Mouse (Mus musculus) myocyte (in vitro differentiated cells): ENCODE data around the gene Abhd17c. TPM values are rescaled to one million over a fixed set of nuclear protein-coding genes. Genes with fewer than 3 reads are reported as not detected.

ENCODE experiments used
- H3K27me3 ChIP-seq: one replicate; pipeline ENCODE4 v1.6.1; 2011; ENCODE audit not compliant: control insufficient read depth, insufficient read depth, insufficient read length
- H3K36me3 ChIP-seq: one replicate; pipeline ENCODE4 v1.6.1; 2011; ENCODE audit not compliant: control insufficient read depth, insufficient read depth
- H3K4me2 ChIP-seq: one replicate; pipeline ENCODE4 v1.6.1; 2011; ENCODE audit warnings: low read depth, control low read depth
- H3K4me3 ChIP-seq: one replicate; pipeline ENCODE4 v1.5.1; 2011; ENCODE audit warnings: mild to moderate bottlenecking, control low read depth, moderate library complexity
- H3K79me2 ChIP-seq: one replicate; pipeline ENCODE4 v1.6.1; 2011; ENCODE audit not compliant: control insufficient read depth, insufficient read depth
- H3ac ChIP-seq: one replicate; pipeline ENCODE4 v1.6.1; 2011; ENCODE audit not compliant: control insufficient read depth, insufficient read length
- CEBPB ChIP-seq: IDR thresholded peaks from 2 replicates; pipeline ENCODE4 v1.6.1; 2011; ENCODE audit warnings: mild to moderate bottlenecking, moderate library complexity; ENCODE audit not compliant: poor library complexity, insufficient read depth, severe bottlenecking
- E2F4 ChIP-seq: IDR thresholded peaks from one replicate; pipeline ENCODE4 v1.6.1; 2011; ENCODE audit warnings: mild to moderate bottlenecking, control low read depth, moderate library complexity; ENCODE audit not compliant: insufficient read depth
- MAX ChIP-seq: IDR thresholded peaks from one replicate; pipeline ENCODE4 v1.6.1; 2011; ENCODE audit warnings: low read depth, mild to moderate bottlenecking, control low read depth
- MYOD1 ChIP-seq, 3 experiments: IDR thresholded peaks; one replicate each; pipeline ENCODE4 v1.6.1; 2011; ENCODE audit warnings: control low read depth in 2 of 3, low read depth in 2 of 3, mild to moderate bottlenecking in 2 of 3, moderate library complexity in 1 of 3; ENCODE audit not compliant: insufficient read length in 2 of 3, control insufficient read depth in 1 of 3
- MYOG ChIP-seq, 3 experiments: IDR thresholded peaks; one replicate each; pipeline ENCODE4 v1.6.1; 2011; ENCODE audit warnings: control low read depth in 2 of 3, low read depth in 2 of 3, mild to moderate bottlenecking in 2 of 3; ENCODE audit not compliant: insufficient read length in 2 of 3, control insufficient read depth in 1 of 3, insufficient read depth in 1 of 3
- POLR2A ChIP-seq: IDR thresholded peaks from one replicate; pipeline ENCODE4 v1.6.1; 2011; ENCODE audit warnings: low read depth, mild to moderate bottlenecking, control low read depth, moderate library complexity; ENCODE audit not compliant: insufficient read length
- POLR2AphosphoS2 ChIP-seq: IDR thresholded peaks from one replicate; pipeline ENCODE4 v1.6.1; 2011; ENCODE audit warnings: low read depth, control low read depth; ENCODE audit not compliant: insufficient read length
- REST ChIP-seq: IDR thresholded peaks from one replicate; pipeline ENCODE4 v1.6.1; 2011; ENCODE audit warnings: mild to moderate bottlenecking, control low read depth, moderate library complexity; ENCODE audit not compliant: insufficient read depth, insufficient read length
- SRF ChIP-seq: IDR thresholded peaks from one replicate; pipeline ENCODE4 v1.6.1; 2011; ENCODE audit warnings: low read depth; ENCODE audit not compliant: control insufficient read depth, insufficient read length
- TCF12 ChIP-seq: IDR thresholded peaks from one replicate; pipeline ENCODE4 v1.6.1; 2011; ENCODE audit warnings: mild to moderate bottlenecking, control low read depth; ENCODE audit not compliant: poor library complexity, insufficient read depth, severe bottlenecking
- TCF3 ChIP-seq: IDR thresholded peaks from one replicate; pipeline ENCODE4 v1.6.1; 2011; ENCODE audit warnings: low read depth, control low read depth; ENCODE audit not compliant: insufficient read length
- USF1 ChIP-seq: IDR thresholded peaks from one replicate; pipeline ENCODE4 v1.6.1; 2011; ENCODE audit warnings: low read depth, mild to moderate bottlenecking, control low read depth, moderate library complexity
- polyA plus RNA-seq: library from polyadenylated mRNA; unstranded; fragments of >200 nt; fragmentation: generic; extraction: Trizol; gene quantifications from one replicate; pipeline ENCODE4 v1.2.1, GENCODE M21; 2012; ENCODE audit warnings: missing spikeins

The Abhd17c gene
- polyA plus RNA-seq, 1 experiment: 32.4 TPM

DNA sequence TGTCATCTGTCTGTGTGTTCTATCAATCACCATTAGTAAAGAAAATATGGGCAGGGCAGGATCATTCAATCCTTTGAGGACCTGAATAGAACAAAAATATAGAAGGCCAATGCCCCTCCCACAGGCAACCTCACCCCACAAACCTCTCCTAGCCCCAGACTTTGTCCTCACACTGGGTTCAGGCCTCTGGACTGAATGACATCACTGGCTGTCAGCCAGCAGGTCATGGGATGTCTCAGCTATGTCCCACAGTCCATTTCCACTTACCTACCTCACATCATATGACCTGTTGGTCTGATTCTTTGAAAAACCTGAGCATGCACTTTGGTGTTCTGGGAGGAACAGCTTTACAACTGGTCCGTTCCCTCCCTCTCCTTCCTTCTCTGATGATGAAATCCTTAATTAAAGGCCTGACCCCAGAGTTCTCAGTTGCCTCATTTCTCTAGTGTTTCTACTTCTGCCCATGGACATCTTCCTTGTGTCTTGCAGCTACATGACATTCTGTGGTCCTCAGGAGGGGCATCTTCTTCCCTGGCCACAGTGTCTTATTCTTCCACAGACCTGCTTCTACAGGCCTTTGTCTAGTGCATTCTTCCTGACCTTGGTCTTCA is 19.6 kb upstream of the Abhd17c start:
- H3K4me3 ChIP-seq: no peak overlapping the region
- H3K27me3 ChIP-seq: no peaks in the 10 kb centered on the region
- no peak overlapping the region for H3ac ChIP-seq
- no peak for TF ChIP-seq MYOG (IDR thresholded peaks at IDR 0.05; ENCODE audit: control insufficient read depth in 1 of 3, insufficient read depth in 1 of 3, insufficient read length in 2 of 3, low read depth in 2 of 3)
- TF ChIP-seq E2F4: no peak
- TF ChIP-seq TCF3: no peak
- TF ChIP-seq POLR2A: no peak
- H3K4me2 ChIP-seq: no peak overlapping the region
- H3K36me3 ChIP-seq: no peaks in the 10 kb centered on the region
- H3K79me2 ChIP-seq: no peaks in the 10 kb centered on the region

DNA sequence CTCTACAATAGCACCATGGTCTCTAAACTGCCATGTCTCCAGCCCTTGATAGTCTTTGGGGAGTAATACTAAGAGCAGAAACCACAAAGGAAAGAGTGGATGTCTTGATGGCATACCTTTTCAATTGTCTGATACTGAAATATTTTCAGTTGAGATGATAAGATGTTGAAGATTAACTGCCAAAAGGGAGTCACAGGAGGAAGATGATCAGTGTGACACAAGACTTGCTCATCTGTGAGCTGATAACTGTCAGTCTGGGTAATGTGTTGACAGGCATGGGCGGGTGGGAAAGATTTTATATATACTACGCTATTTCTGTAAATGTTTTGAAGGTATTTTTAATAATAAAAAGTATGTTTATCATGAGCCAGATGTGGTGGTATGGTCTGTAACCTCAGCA is 16.7 kb upstream of the Abhd17c start:
- Histone ChIP-seq H3K79me2 (no peaks in the 10 kb centered on the region), H3K27me3 (no peaks in the 10 kb centered on the region), H3ac (no peak overlapping the region), H3K36me3 (no peaks in the 10 kb centered on the region), H3K4me3 (no peak overlapping the region), H3K4me2 (no peak overlapping the region)
- TF ChIP-seq MYOG (IDR thresholded peaks at IDR 0.05; ENCODE audit: control insufficient read depth in 1 of 3, insufficient read depth in 1 of 3, insufficient read length in 2 of 3, low read depth in 2 of 3) (no peak), USF1 (no peak), MYOD1 (IDR thresholded peaks at IDR 0.05; ENCODE audit: control insufficient read depth in 1 of 3, insufficient read length in 2 of 3, low read depth in 2 of 3) (no peak), CEBPB (no peak), SRF (no peak), MAX (no peak), TCF12 (no peak), REST (no peak), E2F4 (no peak), POLR2A (no peak), TCF3 (no peak), POLR2AphosphoS2 (no peak)

DNA sequence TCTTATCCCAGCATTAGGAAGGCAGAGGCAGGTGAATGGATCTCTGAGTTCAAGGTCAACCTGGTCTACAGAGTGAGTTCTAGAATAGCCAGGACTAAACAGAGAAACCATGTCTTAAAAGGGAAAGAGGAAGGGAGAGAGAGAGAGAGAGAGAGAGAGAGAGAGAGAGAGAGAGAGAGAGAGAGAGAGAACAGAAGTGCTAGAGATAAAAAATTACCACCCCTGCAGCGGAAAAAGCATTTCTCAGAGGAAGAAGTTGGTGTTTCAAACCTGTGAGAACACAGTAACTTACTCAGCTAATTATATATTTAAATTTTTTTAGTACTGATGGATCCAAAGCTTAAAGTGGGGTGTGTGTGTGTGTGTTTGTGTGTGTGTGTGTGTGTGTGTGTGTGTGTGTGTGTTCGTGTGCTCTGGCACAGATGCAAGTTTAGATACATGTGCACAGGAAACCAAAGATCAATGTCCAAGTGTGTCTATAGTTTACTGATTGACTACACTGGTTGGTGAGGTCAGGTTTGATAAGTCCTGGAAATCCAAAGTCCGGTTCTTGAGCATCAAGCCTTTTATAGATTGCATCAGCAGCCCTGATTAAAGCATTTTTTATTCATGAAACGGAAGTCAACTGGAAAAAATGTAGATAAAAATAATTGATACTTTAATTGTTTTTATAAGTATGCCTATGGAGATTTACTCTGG is 15.2 kb upstream of the Abhd17c start:
- no peak overlapping the region for H3ac ChIP-seq
- H3K4me2 ChIP-seq: no peak overlapping the region
- H3K4me3 ChIP-seq: no peak overlapping the region
- no peaks in the 10 kb centered on the region for H3K79me2 ChIP-seq
- H3K36me3 ChIP-seq: no peaks in the 10 kb centered on the region
- no peaks in the 10 kb centered on the region for H3K27me3 ChIP-seq
- no peak for TF ChIP-seq CEBPB
- TF ChIP-seq MAX: no peak
- TF ChIP-seq MYOG (IDR thresholded peaks at IDR 0.05; ENCODE audit: control insufficient read depth in 1 of 3, insufficient read depth in 1 of 3, insufficient read length in 2 of 3, low read depth in 2 of 3): no peak

DNA sequence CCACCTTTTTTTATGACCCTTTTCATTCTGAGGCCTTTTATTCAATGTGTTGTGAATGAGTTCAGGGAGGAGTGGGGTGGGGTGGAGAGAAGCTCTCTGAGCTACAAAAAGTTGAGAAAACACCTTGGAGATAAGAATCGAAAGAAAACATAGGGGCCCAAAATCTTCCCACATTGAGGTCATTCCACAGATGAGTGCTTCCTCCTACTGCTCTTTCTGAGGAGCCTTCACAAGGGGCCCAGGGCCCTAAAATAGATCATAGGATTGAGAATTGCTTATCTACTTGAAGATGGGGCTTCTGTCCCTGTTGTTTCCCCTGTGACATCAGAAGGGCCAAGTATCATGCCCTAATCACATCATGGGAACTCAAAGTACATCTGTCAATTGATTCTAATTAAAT is 14.3 kb upstream of the Abhd17c start:
- Histone ChIP-seq H3K79me2 (no peaks in the 10 kb centered on the region), H3K4me3 (no peak overlapping the region), H3K27me3 (no peaks in the 10 kb centered on the region), H3ac (no peak overlapping the region), H3K4me2 (no peak overlapping the region), H3K36me3 (no peaks in the 10 kb centered on the region)
- TF ChIP-seq MYOG (IDR thresholded peaks at IDR 0.05; ENCODE audit: control insufficient read depth in 1 of 3, insufficient read depth in 1 of 3, insufficient read length in 2 of 3, low read depth in 2 of 3): no peak
- TF ChIP-seq E2F4: no peak
- no peak for TF ChIP-seq POLR2AphosphoS2
- no peak for TF ChIP-seq REST
- no peak for TF ChIP-seq TCF12
- TF ChIP-seq MAX: no peak
- no peak for TF ChIP-seq POLR2A
- TF ChIP-seq TCF3: no peak
- no peak for TF ChIP-seq USF1
- TF ChIP-seq SRF: no peak
- TF ChIP-seq CEBPB: no peak
- no peak for TF ChIP-seq MYOD1 (IDR thresholded peaks at IDR 0.05; ENCODE audit: control insufficient read depth in 1 of 3, insufficient read length in 2 of 3, low read depth in 2 of 3)

DNA sequence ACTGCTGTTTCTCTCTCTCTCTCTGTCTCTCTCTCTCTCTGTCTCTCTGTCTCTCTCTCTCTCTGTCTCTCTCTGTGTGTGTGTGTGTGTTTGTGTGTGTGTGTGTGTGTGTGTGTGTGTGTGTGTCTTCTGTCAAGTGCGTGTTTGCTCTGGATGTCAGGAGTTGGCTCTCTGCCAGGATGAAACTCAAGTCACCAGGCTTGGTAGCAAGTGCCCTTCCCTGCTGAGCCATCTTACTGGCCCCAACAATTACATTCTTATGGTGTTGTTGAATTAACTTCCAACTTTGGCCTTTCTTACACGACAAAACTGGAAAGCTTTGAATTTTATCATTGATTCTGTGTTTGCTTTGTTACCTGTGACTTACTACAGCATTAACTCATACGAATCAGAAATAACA is 13.6 kb upstream of the Abhd17c start:
- H3K4me3 ChIP-seq: no peak overlapping the region
- H3ac ChIP-seq: no peak overlapping the region
- H3K79me2 ChIP-seq: no peaks in the 10 kb centered on the region
- H3K4me2 ChIP-seq: no peak overlapping the region
- TF ChIP-seq CEBPB (no peak), SRF (no peak), USF1 (no peak), MYOD1 (IDR thresholded peaks at IDR 0.05; ENCODE audit: control insufficient read depth in 1 of 3, insufficient read length in 2 of 3, low read depth in 2 of 3) (no peak), TCF12 (no peak), POLR2AphosphoS2 (no peak), POLR2A (no peak), E2F4 (no peak), TCF3 (no peak), MAX (no peak)
- H3K27me3 ChIP-seq: no peaks in the 10 kb centered on the region
- H3K36me3 ChIP-seq: no peaks in the 10 kb centered on the region
